Mouse (Mus musculus) midbrain, embryonic 14.5 days (tissue): ENCODE results near the gene Cenpe. TPM values are rescaled to one million over a fixed set of nuclear protein-coding genes. Genes with fewer than 3 reads are reported as not detected.
A peak's percentile ranks its signal among the peaks of the same experiment; 100 is the strongest.

Experiments used
- ATAC-seq: fragments of 200-750 bp; cut with Nextera tagmentation; 2 replicates; pipeline ENCODE4 v1.8.0; 2017; ENCODE audit warnings: moderate number of reproducible peaks, moderate library complexity; ENCODE audit not compliant: low FRiP score, low TSS enrichment
- DNase-seq: peaks from one replicate; pipeline ENCODE4 v3.0.0-alpha.2; 2015
- H3K27ac ChIP-seq: fragments of 300-500 bp; sonication (generic); replicated peaks from 2 replicates; pipeline ENCODE4 v1.5.1; 2014; ENCODE audit warnings: mild to moderate bottlenecking, low read depth, low read length, moderate library complexity
- H3K27me3 ChIP-seq: fragments of 300-500 bp; sonication (generic); 2 replicates; pipeline ENCODE4 v1.6.1; 2014; ENCODE audit warnings: low read length, control low read depth, mixed read lengths; ENCODE audit not compliant: control insufficient read depth, insufficient read depth
- H3K36me3 ChIP-seq: fragments of 300-500 bp; sonication (generic); 2 replicates; pipeline ENCODE4 v1.6.1; 2014; ENCODE audit warnings: low read length, control low read depth; ENCODE audit not compliant: control insufficient read depth, insufficient read depth
- H3K4me1 ChIP-seq: fragments of 300-500 bp; sonication (generic); 2 replicates; pipeline ENCODE4 v1.6.1; 2014; ENCODE audit warnings: mild to moderate bottlenecking, antibody characterized with exemption, low read length, control low read depth; ENCODE audit not compliant: control insufficient read depth, insufficient read depth
- H3K4me2 ChIP-seq: fragments of 300-500 bp; sonication (generic); 2 replicates; pipeline ENCODE4 v1.6.1; 2014; ENCODE audit warnings: mild to moderate bottlenecking, low read length, moderate library complexity
- H3K4me3 ChIP-seq: fragments of 300-500 bp; sonication (generic); replicated peaks from 2 replicates; pipeline ENCODE4 v1.5.1; 2014; ENCODE audit warnings: low read depth, low read length
- H3K9ac ChIP-seq: fragments of 300-500 bp; sonication (generic); replicated peaks from 2 replicates; pipeline ENCODE4 v1.6.1; 2014; ENCODE audit warnings: mild to moderate bottlenecking, low read length, moderate library complexity
- H3K9me3 ChIP-seq: fragments of 300-500 bp; sonication (generic); 2 replicates; pipeline ENCODE4 v1.6.1; 2016; ENCODE audit warnings: low read length, control low read depth, mixed read lengths; ENCODE audit not compliant: control insufficient read depth
- WGBS: fragments of 180-500 bp; shearing (Covaris S2); extraction: QIAGEN DNeasy Blood & Tissue Kit; methylation state at CpG from one replicate; pipeline ENCODE4 v1.1.7; 2014; 5-methylcytosine and 5-hydroxymethylcytosine counted together
- polyA plus RNA-seq: library from polyadenylated mRNA; unstranded; fragments of >200 nt; fragmentation: Nextera tagmentation; extraction: Ambion mirVana; gene quantifications from 2 replicates; pipeline ENCODE4 v1.2.1, GENCODE M21; 2014

Cenpe gene
- polyA plus RNA-seq, 1 experiment from 2014 or later, result 7.9 TPM

- DNase-seq, result peak; percentile 44
- ATAC-seq, result peak; percentile 76
- H3K36me3 ChIP-seq, result no peaks in the 10 kb centered on the region
- H3K4me3 ChIP-seq, result peak within 1 kb of the TSS; percentile 24
- peak within 1 kb of the TSS; percentile 57 for H3K4me2 ChIP-seq
- peaks cover 17% of the 10 kb centered on the region for H3K4me1 ChIP-seq
- H3K9ac ChIP-seq, result peak within 1 kb of the TSS; percentile 31; the same call in 1 of the 2 replicates
- 13% methylated on average over 28 of the region's 28 CpGs for WGBS
- H3K27ac ChIP-seq, result no peak within 1 kb of the TSS
- no peaks in the 10 kb centered on the region for H3K9me3 ChIP-seq
- H3K27me3 ChIP-seq, result no peaks in the 10 kb centered on the region; the same call in 1 of the 2 replicates
These were observed 95.3 kb downstream of the Cenpe start, which contains the start of gene Slc9b2 for GRCm38 (mm10) chr3:135307411-135308259. Gene Slc9b2 (plus strand): TSS chr3:135307700.

GRCm38 (mm10) chr3:135312916-135313491 lies 100.7 kb downstream of the Cenpe start:
- Histone ChIP-seq H3K36me3 (no peaks in the 10 kb centered on the region), H3K9ac (no peak overlapping the region), H3K4me2 (no peak overlapping the region), H3K4me3 (no peak overlapping the region), H3K27me3 (no peaks in the 10 kb centered on the region), H3K27ac (no peak overlapping the region), H3K9me3 (no peaks in the 10 kb centered on the region; the same call in 1 of the 2 replicates), H3K4me1 (0 out of 2 replicates have a peak, but pooled peaks cover 1% of the 10 kb centered on the region)
- 9% methylated on average over 2 of the region's 2 CpGs for WGBS
- ATAC-seq, result no peak
- DNase-seq, result no peak

- ATAC-seq, result no peak
- no peaks in the 10 kb centered on the region; the same call in 1 of the 2 replicates for H3K9me3 ChIP-seq
- H3K27ac ChIP-seq, result no peak overlapping the region
These were observed 101.4 kb downstream of the Cenpe start for GRCm38 (mm10) chr3:135313727-135314126.

GRCm38 (mm10) chr3:135314811-135315210 lies 102.5 kb downstream of the Cenpe start:
- H3K27me3 ChIP-seq, result no peaks in the 10 kb centered on the region
- DNase-seq (no peak), ATAC-seq (no peak)
- H3K36me3 ChIP-seq, result no peaks in the 10 kb centered on the region
- no peak overlapping the region for H3K4me2 ChIP-seq
- no peak overlapping the region for H3K9ac ChIP-seq
- no peaks in the 10 kb centered on the region; the same call in 1 of the 2 replicates for H3K9me3 ChIP-seq
- no peaks in the 10 kb centered on the region for H3K4me1 ChIP-seq
- H3K27ac ChIP-seq, result no peak overlapping the region
- WGBS, result 63% methylated on average over 2 of the region's 2 CpGs
- no peak overlapping the region for H3K4me3 ChIP-seq

More at GRCm38 (mm10) chr3:135313727-135314126, 101.4 kb downstream of the Cenpe start:
- H3K4me2 ChIP-seq, result no peak overlapping the region
- no peak overlapping the region for H3K9ac ChIP-seq
- WGBS, result 32% methylated on average over 2 of the region's 2 CpGs
- DNase-seq, result no peak
- H3K27me3 ChIP-seq, result no peaks in the 10 kb centered on the region
- no peaks in the 10 kb centered on the region for H3K36me3 ChIP-seq
- H3K4me1 ChIP-seq, result no peaks in the 10 kb centered on the region
- H3K4me3 ChIP-seq, result no peak overlapping the region

GRCm38 (mm10) chr3:135315720-135316425 lies 103.5 kb downstream of the Cenpe start:
- Histone ChIP-seq H3K4me2 (no peak overlapping the region), H3K4me3 (no peak overlapping the region), H3K9me3 (no peaks in the 10 kb centered on the region; the same call in 1 of the 2 replicates), H3K27me3 (no peaks in the 10 kb centered on the region), H3K36me3 (no peaks in the 10 kb centered on the region), H3K4me1 (no peaks in the 10 kb centered on the region), H3K9ac (no peak overlapping the region), H3K27ac (no peak overlapping the region)
- 93% methylated on average over 9 of the region's 9 CpGs for WGBS
- DNase-seq, result no peak
- ATAC-seq, result no peak

- Histone ChIP-seq H3K4me2 (no peak overlapping the region), H3K4me1 (no peaks in the 10 kb centered on the region), H3K4me3 (no peak overlapping the region), H3K9me3 (no peaks in the 10 kb centered on the region; the same call in 1 of the 2 replicates), H3K36me3 (no peaks in the 10 kb centered on the region), H3K27me3 (no peaks in the 10 kb centered on the region), H3K9ac (no peak overlapping the region), H3K27ac (no peak overlapping the region)
- WGBS, result 94% methylated on average over 11 of the region's 11 CpGs
- DNase-seq, result no peak
- ATAC-seq, result no peak
These were observed 106.0 kb downstream of the Cenpe start for GRCm38 (mm10) chr3:135318331-135318730.

Other genes with a start within 250 kb of the Cenpe start
- gene Bdh2, start 68.7 kb downstream of the Cenpe start, polyA plus RNA-seq, result 3.8 and 4.7 TPM in 2 replicates
- gene Slc9b2, start 95.2 kb downstream of the Cenpe start, polyA plus RNA-seq, result 1.0 and 1.8 TPM in 2 replicates
- 0.82 TPM in 1 of 2 replicates, not detected in the other for gene Slc9b1, start 135.5 kb downstream of the Cenpe start, polyA plus RNA-seq
- gene Cisd2, start 211.4 kb downstream of the Cenpe start, polyA plus RNA-seq, result 55.2 and 67.0 TPM in 2 replicates
- 337 and 443 TPM in 2 replicates for gene Ube2d3, start 225.6 kb downstream of the Cenpe start, polyA plus RNA-seq